In the genomic region with DNA sequence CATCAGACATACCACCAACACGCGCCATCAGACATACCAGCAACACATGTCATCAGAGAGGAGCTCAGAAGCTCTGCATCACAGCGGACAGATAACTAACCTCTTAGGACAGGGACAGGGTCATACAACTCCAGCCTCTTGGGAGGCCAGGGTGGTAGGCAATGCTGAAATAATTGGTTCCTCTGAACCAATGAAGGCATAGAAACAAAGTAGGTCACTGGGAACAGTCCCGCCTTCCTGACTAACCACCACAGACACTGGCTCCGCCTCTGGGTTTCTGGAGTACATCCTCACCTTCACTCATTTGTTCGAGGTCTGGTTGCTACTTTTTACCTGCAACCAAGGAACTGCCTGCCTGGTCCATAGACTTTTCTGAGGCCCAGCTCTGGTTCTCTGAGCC, we compare ENCODE assay signal across 9 mouse cellular contexts.
A peak's percentile ranks its signal among the peaks of the same experiment; 100 is the strongest.
DNase-seq lines count a peak whose midpoint lies in the region; ATAC-seq lines count a peak whose summit lies in the region.
"Had no signal": no experiment of that assay in that cellular context is flagged by ENCODE, and none has a peak within 500 bp of the region (broad histone marks: within the 10 kb centered on the region; RNA-seq: fewer than 3 reads in every experiment).

No protein-coding gene starts in this region.

- H3K9me3 ChIP-seq in heart, embryonic 14.5 days (ENCODE audit: control insufficient read depth, low read length), result peaks cover 6% of the 10 kb centered on the region
- no peaks in the 10 kb centered on the region for H3K9me3 ChIP-seq in limb, embryonic 11.5 days (ENCODE audit: control insufficient read depth, low read length)
- H3K9me3 ChIP-seq: G1E had no signal

- ATAC-seq in heart, embryonic 14.5 days (ENCODE audit: insufficient number of reproducible peaks, insufficient read depth, low FRiP score, low read depth), result no peak
- no peak for ATAC-seq in limb, embryonic 11.5 days (ENCODE audit: insufficient number of reproducible peaks, low FRiP score, low TSS enrichment, low read depth)

- WGBS in heart, embryonic 14.5 days, result 80% methylated on average over 6 of the region's 6 CpGs
- 83% methylated on average over 6 of the region's 6 CpGs for WGBS in limb, embryonic 11.5 days

- DNase-seq in heart, postnatal 14 days, result no peak
- peak; percentile 23 for DNase-seq in thymus, postnatal 14 days
- DNase-seq in thymus, postnatal 4 days, result no peak
- no peak for DNase-seq in limb, embryonic 11.5 days (ENCODE audit: low spot score)
- no peak for DNase-seq in cerebellum, adult 11 months
- DNase-seq in urinary bladder, postnatal 14 days (ENCODE audit: low spot score), result no peak
- DNase-seq in layer of hippocampus, adult 18-20 months (ENCODE audit: low spot score in 2 of 2), result no peak

- peak overlapping the region; percentile 46 to 74 for H3K27ac ChIP-seq in heart, embryonic 14.5 days (replicated peaks in 1 of 2; ENCODE audit: control insufficient read depth in 1 of 2, insufficient read depth in 1 of 2, low read depth in 2 of 2, low read length in 2 of 2)
- peak overlapping the region; percentile 81; the same call in 1 of the 2 replicates for H3K27ac ChIP-seq in limb, embryonic 11.5 days (replicated peaks; ENCODE audit: low read depth, low read length)

- H3K27me3 ChIP-seq in heart, embryonic 14.5 days (ENCODE audit: control insufficient read depth, insufficient read depth, low read length), result peaks cover 99% of the 10 kb centered on the region
- H3K27me3 ChIP-seq in limb, embryonic 11.5 days (ENCODE audit: control insufficient read depth, insufficient read depth, low read length), result no peaks in the 10 kb centered on the region

- H3K36me3 ChIP-seq in heart, embryonic 14.5 days (ENCODE audit: control insufficient read depth, insufficient read depth, low read length), result no peaks in the 10 kb centered on the region
- H3K36me3 ChIP-seq in limb, embryonic 11.5 days (ENCODE audit: control insufficient read depth, insufficient read depth, low read length), result no peaks in the 10 kb centered on the region

- intact Hi-C loops in heart, postnatal 14 days (cut with DNase I), result no loop called here

- no peak overlapping the region for H3K4me3 ChIP-seq in heart, embryonic 14.5 days (ENCODE audit: control insufficient read depth in 1 of 2, insufficient read depth in 1 of 2, low read depth in 1 of 2, low read length in 2 of 2)
- no peak overlapping the region for H3K4me3 ChIP-seq in limb, embryonic 11.5 days (ENCODE audit: low read depth, low read length)

- H3K9ac ChIP-seq in heart, embryonic 14.5 days (ENCODE audit: low read length), result no peak overlapping the region
- H3K9ac ChIP-seq in limb, embryonic 11.5 days (ENCODE audit: low read length), result no peak overlapping the region

- H3K4me1 ChIP-seq in heart, embryonic 14.5 days (ENCODE audit: control insufficient read depth in 2 of 2, insufficient read depth in 2 of 2, low read length in 2 of 2), result peaks cover 2 to 3% of the 10 kb centered on the region in 2 experiments; a peak in 2 of 4 replicates
- H3K4me1 ChIP-seq in limb, embryonic 11.5 days (ENCODE audit: control insufficient read depth, insufficient read depth, low read length), result peaks cover 24% of the 10 kb centered on the region

- no peak overlapping the region for H3K4me2 ChIP-seq in heart, embryonic 14.5 days (ENCODE audit: low read length)
- H3K4me2 ChIP-seq in limb, embryonic 11.5 days (ENCODE audit: low read depth, severe bottlenecking), result no peak overlapping the region
